Mouse (Mus musculus): ENCODE measurements at regions not wholly inside any gene's neighbourhood (a gene's known extent, or its start where the extent isn't known, plus 50 kb on each side); places are given as distances from the start of the nearest gene placed in this dataset.
"Not testable (repeated sequence)": the region's sequence is repeated elsewhere in the genome, so short reads cannot be mapped to it uniquely, and the experiment has no call there.

- WGBS: 33% methylated on average over 5 of the region's 5 CpGs
These were observed 149.7 kb downstream of the Gxylt1 start for GRCm38 (mm10) chr15:93125261-93125660.

GRCm38 (mm10) chr15:93121156-93121555, 153.8 kb downstream of the Gxylt1 start:
- Histone ChIP-seq H3K27ac (replicated peaks) (no peak overlapping the region), H3K36me3 (no peaks in the 10 kb centered on the region), H3K27me3 (no peaks in the 10 kb centered on the region), H3K9me3 (no peaks in the 10 kb centered on the region), H3K4me1 (replicated peaks) (peaks cover 5% of the 10 kb centered on the region; the same call in 1 of the 2 replicates), H3K4me2 (no peak overlapping the region), H3K9ac (no peak overlapping the region), H3K4me3 (no peak overlapping the region)
- no peak for ATAC-seq (ENCODE audit: low FRiP score, low read depth)
- WGBS: 85% methylated on average over 4 of the region's 4 CpGs

More at GRCm38 (mm10) chr15:93125261-93125660, 149.7 kb downstream of the Gxylt1 start:
- no peak for ATAC-seq (ENCODE audit: low FRiP score, low read depth)
- peaks cover 5% of the 10 kb centered on the region; the same call in 1 of the 2 replicates for H3K4me1 ChIP-seq (replicated peaks)
- no peaks in the 10 kb centered on the region for H3K27me3 ChIP-seq
- no peaks in the 10 kb centered on the region for H3K9me3 ChIP-seq
- H3K36me3 ChIP-seq: no peaks in the 10 kb centered on the region
- H3K27ac ChIP-seq (replicated peaks): no peak overlapping the region
- H3K9ac ChIP-seq: no peak overlapping the region
- H3K4me3 ChIP-seq: no peak overlapping the region
- no peak overlapping the region for H3K4me2 ChIP-seq

- H3K4me2 ChIP-seq; H3K9ac ChIP-seq; H3K27ac ChIP-seq (replicated peaks); H3K9me3 ChIP-seq; H3K4me3 ChIP-seq; H3K27me3 ChIP-seq; H3K4me1 ChIP-seq (replicated peaks); H3K36me3 ChIP-seq; ATAC-seq (ENCODE audit: low FRiP score, low read depth): not testable (repeated sequence)
- 59% methylated on average over 2 of the region's 2 CpGs for WGBS
These were observed 157.2 kb downstream of the Gxylt1 start for GRCm38 (mm10) chr15:93117806-93118205.

GRCm38 (mm10) chr15:93115674-93116102, 159.3 kb downstream of the Gxylt1 start:
- peak overlapping the region; percentile 44; the same call in 1 of the 2 replicates for H3K27ac ChIP-seq (replicated peaks)

GRCm38 (mm10) chr15:93104936-93105335, 170.0 kb downstream of the Gxylt1 start:
- ATAC-seq (ENCODE audit: low FRiP score, low read depth): no peak
- no peak overlapping the region for H3K4me3 ChIP-seq
- no peak overlapping the region for H3K9ac ChIP-seq
- no peak overlapping the region for H3K27ac ChIP-seq (replicated peaks)
- no peaks in the 10 kb centered on the region for H3K36me3 ChIP-seq
- no peaks in the 10 kb centered on the region for H3K9me3 ChIP-seq
- H3K27me3 ChIP-seq: no peaks in the 10 kb centered on the region
- 84% methylated on average over 4 of the region's 4 CpGs for WGBS
- H3K4me1 ChIP-seq (replicated peaks): no peaks in the 10 kb centered on the region
- H3K4me2 ChIP-seq: no peak overlapping the region

More at GRCm38 (mm10) chr15:93115674-93116102, 159.3 kb downstream of the Gxylt1 start:
- no peaks in the 10 kb centered on the region for H3K9me3 ChIP-seq
- peaks cover 9% of the 10 kb centered on the region for H3K4me1 ChIP-seq (replicated peaks)
- peak overlapping the region; percentile 11; the same call in 1 of the 2 replicates for H3K9ac ChIP-seq
- WGBS: under 1% methylated on average over 16 of the region's 16 CpGs
- no peaks in the 10 kb centered on the region for H3K36me3 ChIP-seq
- no peaks in the 10 kb centered on the region for H3K27me3 ChIP-seq
- peak overlapping the region; percentile 23 for H3K4me3 ChIP-seq
- peak; percentile 88 for ATAC-seq (ENCODE audit: low FRiP score, low read depth)
- H3K4me2 ChIP-seq: peak overlapping the region; percentile 54

GRCm38 (mm10) chr15:93103426-93103825, 171.6 kb downstream of the Gxylt1 start:
- no peak overlapping the region for H3K4me3 ChIP-seq
- H3K4me1 ChIP-seq (replicated peaks): no peaks in the 10 kb centered on the region
- H3K27ac ChIP-seq (replicated peaks): no peak overlapping the region
- no peak overlapping the region for H3K4me2 ChIP-seq
- H3K9me3 ChIP-seq: no peaks in the 10 kb centered on the region
- no peak for ATAC-seq (ENCODE audit: low FRiP score, low read depth)
- no peaks in the 10 kb centered on the region for H3K36me3 ChIP-seq
- WGBS: 80% methylated on average over 5 of the region's 5 CpGs
- H3K9ac ChIP-seq: no peak overlapping the region
- no peaks in the 10 kb centered on the region for H3K27me3 ChIP-seq

GRCm38 (mm10) chr15:93101881-93102280, 173.1 kb downstream of the Gxylt1 start:
- Histone ChIP-seq H3K9me3 (no peaks in the 10 kb centered on the region), H3K27ac (replicated peaks) (no peak overlapping the region), H3K4me3 (no peak overlapping the region), H3K36me3 (no peaks in the 10 kb centered on the region), H3K9ac (no peak overlapping the region), H3K4me1 (replicated peaks) (no peaks in the 10 kb centered on the region), H3K27me3 (no peaks in the 10 kb centered on the region), H3K4me2 (no peak overlapping the region)
- 90% methylated on average over 10 of the region's 10 CpGs for WGBS
- no peak for ATAC-seq (ENCODE audit: low FRiP score, low read depth)

- no peak for ATAC-seq (ENCODE audit: low FRiP score, low read depth)
- H3K4me3 ChIP-seq: no peak overlapping the region
- H3K4me1 ChIP-seq (replicated peaks): no peaks in the 10 kb centered on the region
- no peaks in the 10 kb centered on the region for H3K36me3 ChIP-seq
- H3K9ac ChIP-seq: no peak overlapping the region
- no peaks in the 10 kb centered on the region for H3K27me3 ChIP-seq
- H3K4me2 ChIP-seq: no peak overlapping the region
- WGBS: 65% methylated on average over 7 of the region's 7 CpGs
- no peaks in the 10 kb centered on the region for H3K9me3 ChIP-seq
- no peak overlapping the region for H3K27ac ChIP-seq (replicated peaks)
These were observed 174.1 kb downstream of the Gxylt1 start for GRCm38 (mm10) chr15:93100837-93101236.

- no peaks in the 10 kb centered on the region for H3K36me3 ChIP-seq
- ATAC-seq (ENCODE audit: low FRiP score, low read depth): no peak
- H3K4me3 ChIP-seq: no peak overlapping the region
- H3K9me3 ChIP-seq: no peaks in the 10 kb centered on the region
- 76% methylated on average over 3 of the region's 3 CpGs for WGBS
- H3K27me3 ChIP-seq: no peaks in the 10 kb centered on the region
- no peak overlapping the region for H3K4me2 ChIP-seq
- H3K9ac ChIP-seq: no peak overlapping the region
- no peak overlapping the region for H3K27ac ChIP-seq (replicated peaks)
- no peaks in the 10 kb centered on the region for H3K4me1 ChIP-seq (replicated peaks)
These were observed 175.1 kb downstream of the Gxylt1 start for GRCm38 (mm10) chr15:93099840-93100239.

- Histone ChIP-seq H3K4me2 (no peak overlapping the region), H3K4me1 (replicated peaks) (no peaks in the 10 kb centered on the region), H3K4me3 (no peak overlapping the region), H3K9me3 (no peaks in the 10 kb centered on the region), H3K36me3 (no peaks in the 10 kb centered on the region), H3K9ac (no peak overlapping the region), H3K27ac (replicated peaks) (no peak overlapping the region), H3K27me3 (no peaks in the 10 kb centered on the region)
- ATAC-seq (ENCODE audit: low FRiP score, low read depth): no peak
- WGBS: 91% methylated on average over 5 of the region's 5 CpGs
These were observed 178.6 kb downstream of the Gxylt1 start for GRCm38 (mm10) chr15:93096335-93096734.

GRCm38 (mm10) chr15:93095224-93095623, 179.8 kb downstream of the Gxylt1 start:
- Histone ChIP-seq H3K4me3 (no peak overlapping the region), H3K27me3 (no peaks in the 10 kb centered on the region), H3K9me3 (no peaks in the 10 kb centered on the region), H3K27ac (replicated peaks) (no peak overlapping the region), H3K4me2 (no peak overlapping the region), H3K36me3 (no peaks in the 10 kb centered on the region), H3K4me1 (replicated peaks) (no peaks in the 10 kb centered on the region), H3K9ac (no peak overlapping the region)
- ATAC-seq (ENCODE audit: low FRiP score, low read depth): no peak
- WGBS: 72% methylated on average over 6 of the region's 6 CpGs

- no peak overlapping the region for H3K4me3 ChIP-seq
- 76% methylated on average over 23 of the region's 23 CpGs for WGBS
- H3K4me1 ChIP-seq (replicated peaks): no peaks in the 10 kb centered on the region
- ATAC-seq (ENCODE audit: low FRiP score, low read depth): no peak
- H3K4me2 ChIP-seq: no peak overlapping the region
- no peaks in the 10 kb centered on the region for H3K36me3 ChIP-seq
- no peak overlapping the region for H3K9ac ChIP-seq
- H3K9me3 ChIP-seq: no peaks in the 10 kb centered on the region
- H3K27ac ChIP-seq (replicated peaks): no peak overlapping the region
- H3K27me3 ChIP-seq: no peaks in the 10 kb centered on the region
These were observed 180.5 kb downstream of the Gxylt1 start for GRCm38 (mm10) chr15:93094202-93095135.

Data from hindbrain, embryonic 15.5 days (tissue).